ENCODE assay signal across 11 mouse cellular contexts in genomic region chr10:61570181-61570580, GRCm38 (mm10). TPM values are rescaled to one million over a fixed set of nuclear protein-coding genes. Genes with fewer than 3 reads are reported as not detected.
A peak's percentile ranks its signal among the peaks of the same experiment; 100 is the strongest.
DNase-seq lines count a peak whose midpoint lies in the region; ATAC-seq and TF ChIP-seq lines count a peak whose summit lies in the region.
"Had no signal": no experiment of that assay in that cellular context is flagged by ENCODE, and none has a peak within 500 bp of the region (broad histone marks: within the 10 kb centered on the region; RNA-seq: fewer than 3 reads in every experiment).

No protein-coding gene starts in this region.

- H3K4me1 ChIP-seq in forebrain, postnatal 0 days (ENCODE audit: insufficient read depth) = 0 out of 2 replicates have a peak, but pooled peaks cover 4% of the 10 kb centered on the region

- DNase-seq in embryo, embryonic 10 days (ENCODE audit: low spot score) = peak; percentile 32
- no peak for DNase-seq in embryo, embryonic 9.5 days (ENCODE audit: extremely low spot score)
- peak; percentile 30 to 57 for DNase-seq in right cerebral cortex, adult 2 months (ENCODE audit: low spot score in 2 of 2)
- DNase-seq in right cerebral cortex, postnatal 4 days = no peak
- peak; percentile 36 for DNase-seq in forebrain, postnatal 0 days
- DNase-seq in thymus, adult 18-20 months = no peak
- DNase-seq in ovary, postnatal 14 days (ENCODE audit: low spot score) = no peak
- DNase-seq in kidney, postnatal 36 days = no peak

- H3K4me2 ChIP-seq in forebrain, postnatal 0 days (ENCODE audit: low read depth) = 0 out of 2 replicates have a peak overlapping the region, but pooled peaks have one; percentile 13

- peak; percentile 51; the same call in 1 of the 2 replicates for ATAC-seq in forebrain, postnatal 0 days
- ATAC-seq: intestine, embryonic 16.5 days had no signal

- H3K27me3 ChIP-seq in forebrain, postnatal 0 days (ENCODE audit: insufficient read depth, low read length) = no peaks in the 10 kb centered on the region

- 17% methylated on average over 10 of the region's 10 CpGs for WGBS in forebrain, postnatal 0 days

- H3K36me3 ChIP-seq in forebrain, postnatal 0 days (ENCODE audit: insufficient read depth) = no peaks in the 10 kb centered on the region

- no peak overlapping the region for H3K9ac ChIP-seq in forebrain, postnatal 0 days
- H3K9ac ChIP-seq: liver, embryonic 14.5 days had no signal

- no peak overlapping the region for H3K27ac ChIP-seq in forebrain, postnatal 0 days (ENCODE audit: low read depth, low read length)
- H3K27ac ChIP-seq: liver, embryonic 14.5 days had no signal

- H3K4me3 ChIP-seq in forebrain, postnatal 0 days (ENCODE audit: low read depth, low read length) = no peak overlapping the region
- H3K4me3 ChIP-seq: myocyte had no signal

- TF ChIP-seq CTCF in forebrain, postnatal 0 days (IDR thresholded peaks at IDR 0.05; ENCODE audit: low read depth) = no peak

- no peaks in the 10 kb centered on the region for H3K9me3 ChIP-seq in forebrain, postnatal 0 days (ENCODE audit: low read length)

RNA-seq across cellular contexts. Expression of gene Npffr1, which starts 25.1 kb away (rescaled TPM):
- total RNA-seq in forebrain, postnatal 0 days (2014; rRNA removed) = 2.8 and 3.7 TPM in 2 replicates
- 1.3 and 2.2 TPM in 2 replicates for polyA plus RNA-seq in forebrain, postnatal 0 days (2015; fragmentation: Nextera tagmentation; extraction: Ambion mirVana)
- polyA plus RNA-seq: liver, embryonic 14.5 days had no signal

Comparison
In these comparisons a context has a peak if more than half of its experiments do, and no peak if none do; other contexts are left out.
1. DNase-seq: peak in embryo, embryonic 10 days (single experiment), right cerebral cortex, adult 2 months (2 of 2) and forebrain, postnatal 0 days (single experiment); none in embryo, embryonic 9.5 days (single experiment), right cerebral cortex, postnatal 4 days (single experiment), thymus, adult 18-20 months (0 of 2), ovary, postnatal 14 days (single experiment) and kidney, postnatal 36 days (0 of 2).